Mouse (Mus musculus): ENCODE results near the gene BC035947. TPM values are rescaled to one million over a fixed set of nuclear protein-coding genes. Genes with fewer than 3 reads are reported as not detected.

The BC035947 gene
- total RNA-seq, 2 experiments from 2014 or later, result 0.25 to 0.60 TPM

- DNase-seq, result no peak
Observed at GRCm38 (mm10) chr1:78501036-78501435, 10.9 kb downstream of the BC035947 start.

DNA sequence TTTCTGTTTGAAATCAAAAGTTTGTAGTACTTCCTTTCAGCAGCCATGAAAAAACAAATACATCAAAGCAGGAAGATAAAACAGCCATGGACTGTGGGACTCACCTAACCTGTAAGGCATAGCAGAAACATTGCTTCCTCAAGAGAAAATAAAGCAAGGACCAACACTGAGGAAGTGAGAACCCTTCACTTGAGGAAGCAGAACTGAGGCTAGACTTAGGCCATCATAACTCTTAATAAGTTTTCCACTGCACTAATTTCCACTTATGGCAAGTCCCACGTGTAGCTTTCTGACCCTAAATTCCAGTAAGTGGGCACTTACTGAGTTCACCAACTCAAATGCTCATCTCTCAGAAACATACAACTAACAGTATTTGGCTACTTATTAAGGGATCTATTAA, 21.8 kb downstream of the BC035947 start:
- DNase-seq, result no peak

GRCm38 (mm10) chr1:78488752-78489492, 23.0 kb downstream of the BC035947 start, which contains the start of gene Farsb:
TSS of gene Farsb (minus strand) at chr1:78488897.
- DNase-seq, result peak; percentile 86 to 88

GRCm38 (mm10) chr1:78488427-78488751, 23.6 kb downstream of the BC035947 start:
- DNase-seq, result no peak

- DNase-seq, result no peak
Observed at GRCm38 (mm10) chr1:78484361-78484760, 27.6 kb downstream of the BC035947 start.

DNA sequence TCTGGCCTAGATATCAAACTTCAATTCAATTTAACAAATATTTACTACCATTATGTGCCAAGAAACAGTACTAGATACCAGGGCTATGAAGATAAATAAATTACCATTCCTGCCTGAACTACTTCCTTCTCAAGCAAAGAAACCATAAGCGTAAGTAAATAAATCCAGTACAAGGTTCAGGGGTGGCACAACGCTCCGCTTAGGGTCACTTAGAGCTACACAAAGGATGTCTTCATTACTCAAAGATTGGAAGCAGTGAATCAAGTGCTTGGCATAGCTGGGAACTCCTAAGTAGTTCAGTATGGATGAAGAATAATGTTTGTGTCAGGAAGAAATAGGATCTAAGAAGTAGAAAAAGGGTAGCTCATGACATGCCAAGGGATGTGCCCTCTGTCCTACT, 28.5 kb downstream of the BC035947 start:
- DNase-seq, result no peak

DNA sequence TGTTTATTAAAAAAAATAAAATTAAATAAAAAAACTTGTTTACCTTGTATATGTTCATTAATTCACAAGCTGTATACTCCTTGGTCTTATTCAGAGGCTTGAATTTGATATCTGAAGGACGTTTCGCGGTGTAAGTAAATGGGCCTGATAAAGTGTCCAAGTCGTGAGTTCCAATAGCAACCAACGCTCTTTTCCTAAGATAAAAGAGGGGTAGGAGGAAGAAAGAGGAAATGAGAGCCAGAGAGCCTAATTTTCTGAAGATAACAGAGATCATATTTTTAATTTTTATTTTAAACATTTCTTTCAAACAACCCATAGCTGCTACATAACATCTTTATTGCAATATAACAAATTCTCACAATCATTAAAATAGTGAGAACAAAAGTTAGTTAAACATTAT, 39.5 kb downstream of the BC035947 start:
- no peak for DNase-seq

GRCm38 (mm10) chr1:78454659-78455058, 57.3 kb downstream of the BC035947 start:
- DNase-seq, result no peak

GRCm38 (mm10) chr1:78453886-78454285, 58.1 kb downstream of the BC035947 start:
- DNase-seq, result no peak

GRCm38 (mm10) chr1:78452544-78452943, 59.4 kb downstream of the BC035947 start:
- DNase-seq, result no peak

DNA sequence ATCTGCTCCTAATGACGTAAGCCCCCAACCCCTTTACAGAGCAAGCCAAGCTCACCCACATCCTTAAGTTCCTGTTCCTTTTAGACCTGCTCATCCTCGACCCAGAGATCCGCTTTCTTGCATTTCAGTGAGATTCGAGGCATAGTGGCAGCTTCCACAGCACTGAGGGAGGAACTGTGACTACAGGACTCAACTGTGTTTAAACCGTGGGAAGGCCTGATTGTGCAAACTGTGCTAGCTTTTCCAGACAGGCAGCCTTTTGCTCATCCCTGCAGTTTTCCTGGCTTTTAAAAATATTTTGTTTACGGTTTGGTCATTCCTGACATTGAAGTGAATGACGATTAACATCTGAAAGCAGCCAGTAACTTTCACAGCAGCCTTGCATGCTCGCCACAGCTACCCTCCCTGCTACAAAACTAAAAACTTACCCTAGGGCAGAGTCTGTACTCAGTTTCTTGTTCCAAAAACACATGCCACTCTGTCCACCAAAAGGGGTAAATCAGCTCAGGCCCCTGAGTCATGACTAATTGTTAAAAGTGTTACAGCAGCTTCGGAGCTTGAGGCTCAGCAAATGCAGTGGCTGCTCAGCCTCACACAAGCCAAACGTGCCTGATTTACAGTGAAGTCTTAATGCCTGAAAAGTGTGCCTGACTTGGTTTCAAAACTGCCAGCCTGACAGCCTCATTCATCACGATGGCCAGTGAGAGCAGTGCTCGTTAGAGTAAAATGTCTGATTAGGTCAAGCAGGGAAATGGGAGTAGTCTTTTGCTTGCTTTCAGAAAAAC, 60.7 kb downstream of the BC035947 start:
- DNase-seq, result peak in 1 of 2 experiments; percentile 13

- no peak for DNase-seq
Observed at GRCm38 (mm10) chr1:78448091-78448490, 63.9 kb downstream of the BC035947 start.

Other genes starting within 250 kb of the BC035947 start
- 1 to 10 TPM; 4.0 to 5.5 TPM for gene Sgpp2, start 201.8 kb downstream of the BC035947 start, total RNA-seq (2021)
- gene Farsb, start 23.3 kb downstream of the BC035947 start, total RNA-seq (2021), result 10 to 100 TPM; 70.0 to 71.8 TPM
- not detected for gene Mogat1, start 1.2 kb downstream of the BC035947 start, total RNA-seq (2021)
- gene Acsl3, start 145.7 kb upstream of the BC035947 start, total RNA-seq (2021), result 100 to 1,000 TPM; 174 to 180 TPM
- 10 to 100 TPM; 22.5 to 25.7 TPM for gene Utp14b, start 145.9 kb upstream of the BC035947 start, total RNA-seq (2021)

Data from layer of hippocampus, postnatal 36 days (tissue).